Mouse (Mus musculus) activated CD4-positive, CD25-positive, alpha-beta regulatory T cell (primary cell): Measurements from ENCODE around the gene Hoxb9. TPM values are rescaled to one million over a fixed set of nuclear protein-coding genes. Genes with fewer than 3 reads are reported as not detected.

ENCODE experiments used
- polyA plus RNA-seq, 2 experiments: library from polyadenylated mRNA; unstranded; fragments of 100-300 nt; shearing (Covaris generic); gene quantifications; one replicate each; pipeline ENCODE4 v1.2.1; 2017

The Hoxb9 gene
- not detected for polyA plus RNA-seq

GRCm38 (mm10) chr11:96270996-96271540 is at the start of gene Hoxb9:
TSS of gene Hoxb9 (plus strand) at chr11:96271457.

GRCm38 (mm10) chr11:96281855-96282570 is 10.8 kb downstream of the Hoxb9 start, which contains the start of gene Hoxb8:
TSS of gene Hoxb8 (plus strand) at chr11:96281905.

GRCm38 (mm10) chr11:96285771-96286738 is 14.8 kb downstream of the Hoxb9 start, which contains the start of gene Hoxb7:
TSS of gene Hoxb7 (plus strand) at chr11:96286623.

GRCm38 (mm10) chr11:96291681-96292564 is 20.7 kb downstream of the Hoxb9 start, which contains the start of gene Hoxb6:
TSS of gene Hoxb6 (plus strand) at chr11:96292476.

GRCm38 (mm10) chr11:96303151-96304099 is 32.2 kb downstream of the Hoxb9 start, which contains the start of gene Hoxb5:
TSS of gene Hoxb5 (plus strand) at chr11:96303336.

DNA sequence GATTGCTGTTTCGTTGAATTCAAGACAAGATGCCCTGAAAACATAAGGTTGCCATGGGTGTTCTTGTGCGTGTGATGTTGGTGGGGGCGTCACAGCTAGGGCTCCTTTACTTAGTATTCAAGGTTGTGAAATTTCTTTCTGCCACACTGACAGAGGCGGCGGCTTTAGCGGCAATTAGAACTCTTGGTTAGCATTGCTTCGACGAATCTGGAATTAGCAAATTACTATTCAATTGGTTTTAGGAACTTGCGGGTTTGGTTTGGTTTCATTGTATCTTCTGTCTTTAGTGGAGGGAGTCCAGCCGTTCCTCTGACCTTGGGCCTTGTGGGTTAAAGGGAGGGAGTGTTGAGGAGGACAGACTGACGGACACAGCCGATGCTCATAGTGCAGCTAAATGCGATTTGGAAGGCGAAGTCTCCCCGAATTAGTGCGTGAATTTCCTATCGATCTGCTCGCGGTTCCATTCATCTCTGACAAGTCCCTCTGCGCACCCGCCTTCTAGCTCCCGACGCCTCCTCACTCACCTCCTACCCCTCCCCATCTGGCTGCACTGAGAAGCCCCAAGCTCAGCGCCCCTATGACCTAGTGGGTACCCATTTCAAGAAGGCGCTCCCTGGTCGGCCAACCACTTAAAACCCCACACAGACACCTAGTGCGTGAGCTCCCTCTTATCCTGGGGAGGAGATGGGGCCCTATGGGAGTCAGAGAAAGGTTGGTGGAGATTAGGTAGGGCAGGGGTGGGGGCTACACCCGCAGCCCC is 46.5 kb downstream of the Hoxb9 start, which contains the start of gene Hoxb4:
TSS of gene Hoxb4 (plus strand) at position 660 of the 760 bp plus-strand sequence.

DNA sequence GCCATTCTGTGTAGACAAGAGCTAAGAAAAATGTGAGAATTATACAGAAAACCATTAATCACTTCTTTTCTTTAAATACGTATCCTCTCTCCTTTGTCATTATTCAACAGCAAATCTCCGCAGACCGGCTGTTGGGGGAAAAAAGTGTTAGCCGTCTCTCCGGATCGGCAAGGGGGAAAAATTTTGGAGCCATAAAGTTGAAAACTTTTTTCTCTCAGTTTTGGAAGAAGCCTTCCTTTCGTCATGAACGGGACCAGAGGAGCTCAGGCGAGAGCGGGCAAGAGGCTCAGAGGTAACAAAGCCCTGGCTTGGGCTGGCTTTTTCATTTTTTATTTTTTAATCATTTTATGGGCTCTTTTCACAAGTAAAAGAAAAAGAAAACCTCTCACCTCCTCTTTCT is 51.9 kb downstream of the Hoxb9 start, which contains the start of gene Hoxb3:
TSS of gene Hoxb3 (plus strand) at position 173 of the 400 bp plus-strand sequence.

Other genes with a start within 250 kb of the Hoxb9 start
- gene Gip, start 246.9 kb upstream of the Hoxb9 start, polyA plus RNA-seq = not detected
- 100 to 1,000 TPM in 1 of 2 experiments, 10 to 100 TPM in 1; 98.0 to 107 TPM for gene Snf8, start 236.6 kb upstream of the Hoxb9 start, polyA plus RNA-seq
- 10 to 100 TPM; 38.1 to 46.2 TPM for gene Ube2z, start 206.1 kb upstream of the Hoxb9 start, polyA plus RNA-seq
- gene Atp5g1, start 195.8 kb upstream of the Hoxb9 start, polyA plus RNA-seq = 100 to 1,000 TPM; 337 to 446 TPM
- under 1 TPM in 1 of 2 experiments, not detected in 1; 0.22 TPM for gene Calcoco2, start 159.5 kb upstream of the Hoxb9 start, polyA plus RNA-seq
- gene Ttll6, start 137.7 kb upstream of the Hoxb9 start, polyA plus RNA-seq = under 1 TPM in 1 of 2 experiments, not detected in 1; 0.05 TPM
- gene Hoxb13, start 77.1 kb upstream of the Hoxb9 start, polyA plus RNA-seq = under 1 TPM in 1 of 2 experiments, not detected in 1; 0.14 TPM
- gene Hoxb8, start 10.4 kb downstream of the Hoxb9 start, polyA plus RNA-seq = not detected
- not detected for gene Hoxb7, start 15.2 kb downstream of the Hoxb9 start, polyA plus RNA-seq
- gene Hoxb6, start 21.0 kb downstream of the Hoxb9 start, polyA plus RNA-seq = under 1 TPM in 1 of 2 experiments, not detected in 1; 0.31 TPM
- under 1 TPM in 1 of 2 experiments, not detected in 1; 0.63 TPM for gene Hoxb5, start 31.9 kb downstream of the Hoxb9 start, polyA plus RNA-seq
- gene Hoxb4, start 46.8 kb downstream of the Hoxb9 start, polyA plus RNA-seq = under 1 TPM; 0.06 to 0.41 TPM
- gene Hoxb3, start 51.9 kb downstream of the Hoxb9 start, polyA plus RNA-seq = not detected
- under 1 TPM in 1 of 2 experiments, not detected in 1; 0.05 TPM for gene Hoxb2, start 79.1 kb downstream of the Hoxb9 start, polyA plus RNA-seq
- gene Hoxb1, start 94.3 kb downstream of the Hoxb9 start, polyA plus RNA-seq = not detected
- gene Skap1, start 193.1 kb downstream of the Hoxb9 start, polyA plus RNA-seq = 100 to 1,000 TPM; 650 to 688 TPM